ENCODE assay signal across 27 mouse cellular contexts in the genomic region with DNA sequence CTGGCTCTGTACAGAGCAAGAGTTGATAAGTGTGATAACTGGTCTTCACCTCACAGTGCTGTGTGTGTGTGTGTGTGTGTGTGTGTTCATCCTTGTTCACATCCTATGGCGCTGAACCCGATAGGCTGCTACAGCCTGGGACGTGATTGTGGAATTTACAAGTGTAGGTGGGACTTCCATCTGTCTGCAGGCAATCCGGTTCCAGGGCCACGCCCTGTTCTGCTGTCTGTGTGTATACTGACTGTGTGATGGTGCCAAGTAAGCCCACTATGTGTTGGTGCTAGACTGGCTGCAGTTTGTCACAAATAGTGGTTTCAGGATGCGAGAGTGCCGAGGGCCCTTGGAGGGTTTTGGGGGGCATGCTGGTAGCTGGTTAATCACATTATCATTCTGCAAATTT. TPM values are rescaled to one million over a fixed set of nuclear protein-coding genes. Genes with fewer than 3 reads are reported as not detected.
"Had no signal": no experiment of that assay in that cellular context is flagged by ENCODE, and none has a peak within 500 bp of the region (broad histone marks: within the 10 kb centered on the region; RNA-seq: fewer than 3 reads in every experiment).

No protein-coding gene starts in this region.

- H3K27ac ChIP-seq: kidney, embryonic 15.5 days; limb, embryonic 12.5 days; limb, embryonic 15.5 days; liver, embryonic 14.5 days; macrophage; midbrain, embryonic 13.5 days had no signal

- H3K4me3 ChIP-seq: kidney, embryonic 15.5 days; limb, embryonic 12.5 days; limb, embryonic 15.5 days; midbrain, embryonic 10.5 days; midbrain, embryonic 13.5 days had no signal

- H3K9ac ChIP-seq: kidney, embryonic 15.5 days; limb, embryonic 12.5 days; limb, embryonic 15.5 days; liver, embryonic 14.5 days; liver, postnatal 0 days; lung, embryonic 14.5 days; midbrain, embryonic 13.5 days had no signal

- H3K36me3 ChIP-seq: kidney, embryonic 15.5 days; limb, embryonic 12.5 days; limb, embryonic 15.5 days; midbrain, embryonic 10.5 days; midbrain, embryonic 13.5 days had no signal

- DNase-seq: kidney, adult 18-20 months; kidney, postnatal 10 days; kidney, postnatal 36 days; left cerebral cortex, postnatal 4 days; liver, postnatal 0 days; lung, embryonic 14.5 days; thymus, adult 2 months; thymus, postnatal 14 days had no signal

- H3K4me1 ChIP-seq: midbrain, embryonic 13.5 days had no signal

- H3K9me3 ChIP-seq: kidney, embryonic 15.5 days; limb, embryonic 12.5 days; limb, embryonic 15.5 days; midbrain, embryonic 10.5 days; midbrain, embryonic 13.5 days had no signal

- ATAC-seq: liver, postnatal 0 days; lung, postnatal 0 days; midbrain, embryonic 13.5 days; midbrain, embryonic 16.5 days had no signal

- H3K27me3 ChIP-seq: kidney, embryonic 15.5 days; limb, embryonic 15.5 days; midbrain, embryonic 13.5 days had no signal

- H3K4me2 ChIP-seq: kidney, embryonic 15.5 days; limb, embryonic 12.5 days; limb, embryonic 15.5 days; liver, embryonic 11.5 days; lung, embryonic 14.5 days; midbrain, embryonic 13.5 days had no signal

RNA-seq across cellular contexts. Expression of a gene that starts 4.1 kb away (rescaled TPM):
- total RNA-seq: layer of hippocampus, postnatal 10 days; left cerebral cortex, postnatal 14 days; left cerebral cortex, postnatal 4 days; megakaryocyte, adult 5-6 weeks; monocyte, adult 5-6 weeks had no signal
- polyA plus RNA-seq: limb, embryonic 12.5 days; liver, embryonic 11.5 days; liver, embryonic 14.5 days; liver, postnatal 0 days; lung, embryonic 14.5 days; lung, postnatal 0 days; macrophage; midbrain, embryonic 10.5 days; midbrain, embryonic 13.5 days; midbrain, embryonic 16.5 days; neural tube, embryonic 11.5 days; neural tube, embryonic 14.5 days; spleen, adult 2 months; testis, adult 2 months had no signal

RNA-seq across cellular contexts. Expression of a gene that starts 39.7 kb away (rescaled TPM):
- total RNA-seq: layer of hippocampus, postnatal 10 days; left cerebral cortex, adult 8-10 months; left cerebral cortex, postnatal 14 days; left cerebral cortex, postnatal 4 days; monocyte, adult 5-6 weeks had no signal
- polyA plus RNA-seq: limb, embryonic 12.5 days; liver, embryonic 11.5 days; lung, embryonic 14.5 days; midbrain, embryonic 10.5 days; midbrain, embryonic 13.5 days; midbrain, embryonic 16.5 days; neural tube, embryonic 11.5 days; neural tube, embryonic 14.5 days had no signal
